Mouse (Mus musculus): ENCODE measurements around the gene Fam110a.

The Fam110a gene

DNA sequence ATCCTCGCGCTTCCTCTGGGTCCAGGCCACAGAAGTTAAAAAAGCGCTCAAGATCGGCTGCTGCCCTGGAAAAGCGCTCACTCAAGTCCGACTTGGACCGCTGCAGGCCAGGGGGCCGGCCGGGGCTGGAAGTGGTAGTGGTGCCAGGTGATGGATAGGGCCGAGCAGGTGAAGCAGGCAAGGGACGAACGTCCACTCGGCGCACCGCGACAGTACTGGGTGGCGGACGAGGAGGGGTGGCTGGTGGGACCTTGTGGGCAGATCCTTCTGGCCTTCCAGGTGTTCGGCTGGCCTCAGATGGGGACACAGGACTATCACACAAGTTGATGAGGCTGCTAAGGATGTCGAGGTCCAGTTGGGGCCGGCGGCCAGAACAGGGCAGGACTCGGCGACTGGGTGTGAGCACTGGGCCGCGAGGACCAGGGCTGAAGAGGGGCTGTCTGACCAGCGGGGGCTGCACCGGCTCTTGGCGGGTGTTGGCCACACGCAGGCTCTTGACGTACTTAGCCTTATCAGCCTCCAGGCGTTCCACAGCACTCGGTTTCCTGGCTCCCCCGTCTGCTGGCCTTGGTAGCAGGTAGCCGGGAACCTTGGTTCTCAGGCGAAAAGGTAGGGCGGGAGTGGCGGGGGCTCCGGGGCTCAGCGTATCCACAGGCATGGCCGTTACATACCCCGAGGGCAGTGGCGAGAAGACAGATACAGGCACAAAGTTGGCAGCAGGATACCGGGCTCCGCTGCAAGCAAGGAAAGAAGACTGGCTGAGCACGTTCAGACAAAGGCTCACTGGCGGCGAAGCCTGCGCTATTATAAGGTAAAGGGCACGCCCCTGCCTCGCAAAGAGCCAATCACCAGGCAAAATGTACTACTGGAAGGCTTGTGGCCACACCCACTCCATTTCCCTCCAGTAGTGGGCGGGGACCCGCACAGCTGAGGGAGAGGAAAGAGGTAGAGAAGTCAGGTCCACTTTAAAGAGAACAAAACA is 9.5 kb downstream of the Fam110a start:
- DNase-seq (ENCODE audit: low read depth): no peak

DNA sequence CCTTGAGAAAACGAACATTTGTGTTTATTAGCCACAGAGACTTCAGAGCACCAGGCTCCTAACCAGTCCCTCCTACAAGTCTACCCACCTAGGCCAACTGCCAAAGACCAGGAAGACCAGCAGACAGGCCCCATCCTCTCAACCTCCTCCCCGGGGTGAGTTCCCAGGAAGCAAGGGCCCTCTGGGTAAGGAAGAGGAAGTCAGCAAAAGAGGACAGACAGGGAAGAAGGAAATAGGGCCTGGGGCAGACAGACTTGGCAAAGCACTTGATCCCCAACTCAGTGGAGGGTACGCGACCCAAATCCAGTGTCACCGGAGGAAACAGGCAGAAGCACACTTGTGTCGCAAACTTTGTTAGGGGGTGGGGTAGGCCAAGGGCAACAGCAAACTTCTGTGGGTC is 10.6 kb downstream of the Fam110a start:
- DNase-seq (ENCODE audit: low read depth): no peak

DNA sequence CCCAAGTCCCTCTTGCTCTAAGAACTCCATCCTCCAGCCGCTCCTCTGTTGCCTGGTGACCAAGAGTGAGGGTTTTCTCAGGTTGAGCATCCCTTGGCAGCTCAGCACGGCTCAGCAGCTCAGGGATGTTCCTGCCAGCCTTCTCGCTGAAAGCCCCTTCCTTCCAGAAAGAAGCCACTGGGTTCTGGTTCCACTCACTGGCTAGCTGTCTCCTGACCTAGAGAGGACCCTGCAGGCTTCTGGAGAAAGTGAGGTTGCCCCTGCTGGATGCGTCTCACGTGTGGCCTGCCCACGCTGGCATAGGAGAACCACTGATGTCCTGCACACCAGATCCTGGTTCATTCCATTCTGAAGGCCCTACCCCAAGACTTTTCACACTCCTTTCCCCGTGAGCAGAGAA is 11.0 kb downstream of the Fam110a start:
- no peak for DNase-seq (ENCODE audit: low read depth)

DNA sequence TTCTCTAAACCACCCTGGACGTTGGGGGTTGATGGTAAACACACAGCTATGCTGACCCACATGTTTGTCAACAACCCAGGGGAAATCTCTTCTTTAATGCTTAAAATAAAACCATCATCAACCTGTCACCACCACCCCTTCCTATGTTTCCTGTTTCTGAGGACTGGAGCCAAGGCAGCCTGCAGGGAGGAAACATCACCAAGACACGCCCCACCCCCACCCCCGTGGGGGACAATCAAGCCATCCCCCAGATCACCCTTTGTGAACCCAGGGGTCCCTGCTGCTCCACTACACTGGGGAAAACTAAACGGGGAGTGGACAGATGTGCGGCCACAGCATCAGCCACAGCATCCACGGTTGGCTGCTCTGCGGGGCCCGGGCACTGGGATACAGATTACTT is 11.6 kb downstream of the Fam110a start:
- no peak for DNase-seq (ENCODE audit: low read depth)

DNA sequence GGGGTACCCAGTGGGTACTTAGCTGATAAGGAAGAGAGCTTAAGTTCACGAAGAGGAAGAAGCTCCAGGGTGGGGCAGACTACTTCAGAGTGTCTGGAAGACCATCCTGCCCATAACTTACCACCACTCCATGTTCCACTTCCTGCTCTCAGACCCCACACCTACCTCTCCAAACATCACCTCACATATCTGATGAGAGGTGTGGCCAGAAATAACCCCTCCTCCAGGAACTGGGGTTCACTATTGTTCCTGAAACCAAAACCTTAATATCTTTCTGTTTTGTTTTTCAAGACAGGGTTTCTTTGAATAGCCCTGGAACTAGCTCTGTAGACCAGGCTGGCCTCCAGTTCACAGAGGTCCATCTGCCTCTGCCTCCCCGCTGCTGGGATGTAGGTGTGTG is 12.2 kb downstream of the Fam110a start:
- no peak for DNase-seq (ENCODE audit: low read depth)

DNA sequence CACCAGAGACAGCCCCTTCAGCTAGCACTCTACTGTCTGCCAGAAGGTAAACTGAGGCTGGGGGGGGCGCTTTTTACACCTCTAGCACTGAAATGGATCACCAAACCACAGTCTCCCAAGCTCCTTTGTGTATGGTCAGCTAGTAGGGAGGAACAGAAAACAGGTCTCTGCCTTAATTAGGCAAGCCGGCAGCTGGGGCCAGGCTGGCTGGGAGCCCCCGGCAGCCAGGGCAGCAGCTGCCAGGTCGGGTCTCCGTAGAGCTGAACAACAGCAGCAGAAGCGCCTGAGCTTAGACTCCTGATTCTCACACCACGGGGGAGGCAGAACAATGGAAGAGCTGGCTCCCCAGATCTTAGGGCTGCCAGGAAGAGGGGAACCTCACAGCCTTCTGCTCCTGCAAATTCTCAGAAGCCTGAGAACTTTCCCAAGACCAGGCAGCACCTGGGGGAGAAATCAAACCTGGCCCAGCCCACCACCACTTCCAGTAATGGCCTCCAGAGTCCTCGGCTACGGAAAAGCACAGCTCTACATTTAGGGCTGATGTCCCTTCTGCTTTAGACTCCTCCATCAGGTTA is 12.8 kb downstream of the Fam110a start:
- DNase-seq (ENCODE audit: low read depth): no peak

DNA sequence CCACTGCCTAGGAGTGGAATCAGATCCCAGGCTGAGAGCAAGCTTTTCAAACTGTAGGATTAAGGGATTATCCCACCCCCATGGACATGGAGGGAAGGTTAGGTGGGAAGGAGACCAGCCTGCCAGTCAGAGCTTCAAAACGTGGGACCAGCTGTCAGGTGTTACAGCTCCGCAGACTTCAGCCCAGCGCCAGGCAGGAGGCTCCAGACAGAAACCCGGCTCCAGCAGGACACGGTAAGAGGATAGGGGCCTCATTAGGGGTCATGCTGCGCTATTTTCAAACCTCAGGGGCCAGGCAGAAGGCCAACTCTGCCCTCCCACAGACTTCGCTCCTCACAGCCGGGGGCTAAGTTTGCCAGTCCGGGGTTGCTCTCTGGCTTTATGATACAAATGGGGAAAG is 16.0 kb downstream of the Fam110a start:
- DNase-seq (ENCODE audit: low read depth): no peak

DNA sequence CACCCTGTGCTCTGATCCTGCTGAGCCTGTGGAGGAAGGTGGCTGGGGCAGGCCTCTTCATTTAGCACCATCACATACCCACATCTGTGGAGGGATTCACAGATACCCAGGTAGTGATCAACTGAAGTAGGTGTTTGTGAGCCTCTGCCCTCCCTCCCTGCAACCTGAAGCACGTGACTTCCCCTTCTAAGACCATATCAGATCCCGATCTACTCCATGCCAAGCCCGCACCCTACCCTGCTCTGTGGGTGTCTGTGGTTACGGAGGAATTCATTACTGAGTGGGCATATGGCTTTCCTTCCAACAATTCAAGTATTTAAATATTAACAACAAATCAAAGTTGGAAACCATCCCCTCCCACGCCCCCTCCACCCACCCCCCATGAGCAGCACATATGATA is 16.7 kb downstream of the Fam110a start:
- DNase-seq (ENCODE audit: low read depth): no peak

DNA sequence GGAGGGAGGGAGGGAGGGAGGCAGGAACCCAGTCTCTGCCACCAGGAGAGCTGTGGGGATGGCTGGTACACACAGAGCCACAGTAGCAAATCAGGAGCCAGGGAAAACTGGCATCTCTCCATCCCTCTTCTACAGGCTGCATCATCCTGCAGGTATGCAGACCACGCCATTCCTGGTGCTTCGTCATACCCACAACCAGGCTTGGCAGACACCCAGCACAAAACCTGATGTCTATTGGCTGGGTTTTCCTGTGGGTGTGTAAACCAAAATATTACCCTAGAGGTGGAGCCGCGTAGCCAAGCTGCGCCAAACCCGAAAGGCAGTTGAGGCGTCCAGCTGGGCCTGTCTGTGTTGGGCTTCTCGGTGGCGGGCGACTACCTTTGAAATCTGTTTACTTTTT is 17.5 kb downstream of the Fam110a start:
- no peak for DNase-seq (ENCODE audit: low read depth)

DNA sequence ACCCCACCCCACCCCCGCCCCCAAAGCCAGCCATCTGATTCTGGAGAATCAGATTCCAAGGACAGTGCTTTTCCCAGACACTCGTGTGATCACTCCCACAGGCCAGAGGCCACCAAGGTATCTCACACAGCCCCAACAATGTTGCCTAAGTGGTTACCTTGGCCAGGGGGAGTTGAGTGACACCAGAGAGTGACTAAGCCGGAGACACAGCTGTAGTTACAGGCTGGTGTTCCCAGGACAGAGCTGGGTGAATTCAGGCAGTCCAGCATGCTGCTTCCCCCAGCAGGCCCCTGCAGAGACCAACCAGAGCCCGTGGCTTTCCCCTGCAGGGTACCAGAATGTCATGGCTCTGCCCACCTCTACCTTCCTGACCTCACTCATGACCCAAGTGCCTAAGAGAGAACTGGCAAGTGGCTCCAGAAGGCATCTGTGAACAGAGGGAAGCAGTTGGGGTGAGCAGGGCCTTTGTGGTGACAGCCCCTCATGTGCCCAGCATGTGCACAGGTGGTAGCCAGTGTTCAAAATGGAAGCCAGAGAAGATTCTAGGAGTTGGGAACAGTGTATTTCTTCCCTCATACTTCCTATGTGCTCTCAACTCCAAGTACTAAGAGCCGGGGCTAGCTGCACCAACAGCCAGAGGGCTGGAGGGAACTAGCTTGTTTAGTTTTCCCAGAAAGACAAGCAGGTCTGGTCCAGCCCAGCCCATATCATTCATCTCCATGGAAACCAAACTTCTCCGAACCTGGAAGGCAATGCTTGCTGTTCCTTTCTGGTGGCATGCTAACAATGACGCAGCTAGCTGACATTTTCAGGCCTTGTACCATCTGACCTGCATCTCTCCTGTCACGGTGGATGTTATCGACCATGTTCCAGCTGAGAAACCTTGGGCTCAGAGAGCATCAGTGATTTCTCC is 18.5 kb downstream of the Fam110a start:
- no peak for DNase-seq (ENCODE audit: low read depth)

DNA sequence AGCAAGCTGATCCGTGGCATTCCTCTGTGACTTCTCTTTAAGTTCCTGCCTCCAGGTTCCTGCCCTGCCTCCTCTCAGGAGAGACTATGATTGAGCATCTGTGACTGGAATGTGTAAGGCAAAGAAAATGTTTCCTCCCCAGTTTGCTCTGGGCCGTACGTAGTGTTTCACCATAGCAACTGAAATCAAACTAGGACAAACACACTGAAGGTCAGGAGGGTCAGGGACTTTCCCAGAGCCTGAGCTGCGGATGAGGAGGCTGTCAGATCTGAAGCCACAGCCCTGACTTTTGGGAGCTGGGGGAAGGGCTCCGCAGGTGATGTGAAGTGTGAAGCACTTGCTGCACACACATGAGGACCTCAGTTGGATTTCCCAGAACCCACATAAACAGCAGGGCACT is 20.7 kb downstream of the Fam110a start:
- no peak for DNase-seq (ENCODE audit: low read depth)

DNA sequence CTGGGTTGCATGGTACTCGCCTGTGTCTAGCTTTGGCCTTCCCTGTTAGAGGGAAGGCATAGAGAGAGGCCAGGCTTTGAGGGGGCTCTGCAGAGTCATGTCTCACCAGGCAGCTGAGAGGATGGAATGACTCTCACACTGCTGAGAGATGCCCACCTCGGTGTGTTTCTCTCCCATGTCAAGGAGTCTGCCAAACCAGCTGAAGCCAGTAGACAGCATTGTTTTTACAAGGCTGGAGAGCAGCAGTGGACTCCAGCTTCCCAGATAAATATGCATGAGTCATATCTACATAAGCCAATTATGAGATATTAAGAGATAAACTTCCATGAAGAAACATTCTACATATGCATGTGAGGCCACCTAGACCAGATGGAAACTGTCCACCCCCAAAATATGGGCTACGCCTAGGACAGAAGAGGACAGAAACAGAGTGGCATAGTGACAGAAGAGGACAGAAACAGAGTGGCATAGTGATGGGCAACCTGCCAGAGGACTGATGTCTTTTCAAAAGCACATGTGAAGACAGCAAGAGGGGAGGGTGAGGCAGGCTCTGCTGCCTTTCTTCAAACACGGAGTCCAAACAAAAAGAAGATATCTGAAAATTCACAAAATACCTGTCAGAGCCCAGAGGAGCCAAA is 23.4 kb downstream of the Fam110a start:
- no peak for DNase-seq (ENCODE audit: low read depth)

DNA sequence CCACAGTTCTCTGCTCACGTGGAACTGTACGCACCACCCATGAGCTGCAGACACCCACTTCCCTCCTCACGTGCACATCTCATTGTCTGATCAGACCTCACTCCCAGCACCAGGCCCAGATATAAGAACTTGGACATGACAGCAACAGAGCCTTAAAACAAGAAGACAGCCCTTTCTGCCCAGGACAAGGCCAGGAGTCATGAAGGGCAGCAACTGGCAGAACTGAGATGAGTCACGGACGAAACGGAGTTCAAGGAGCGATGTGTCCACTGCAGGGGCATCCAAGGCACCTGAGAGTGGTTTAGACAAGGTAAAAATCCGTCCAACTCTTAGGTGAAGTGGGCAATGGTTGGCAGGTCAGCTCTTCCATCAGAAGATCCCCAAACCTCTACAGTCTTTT is 26.4 kb downstream of the Fam110a start:
- no peak for DNase-seq (ENCODE audit: low read depth)

DNA sequence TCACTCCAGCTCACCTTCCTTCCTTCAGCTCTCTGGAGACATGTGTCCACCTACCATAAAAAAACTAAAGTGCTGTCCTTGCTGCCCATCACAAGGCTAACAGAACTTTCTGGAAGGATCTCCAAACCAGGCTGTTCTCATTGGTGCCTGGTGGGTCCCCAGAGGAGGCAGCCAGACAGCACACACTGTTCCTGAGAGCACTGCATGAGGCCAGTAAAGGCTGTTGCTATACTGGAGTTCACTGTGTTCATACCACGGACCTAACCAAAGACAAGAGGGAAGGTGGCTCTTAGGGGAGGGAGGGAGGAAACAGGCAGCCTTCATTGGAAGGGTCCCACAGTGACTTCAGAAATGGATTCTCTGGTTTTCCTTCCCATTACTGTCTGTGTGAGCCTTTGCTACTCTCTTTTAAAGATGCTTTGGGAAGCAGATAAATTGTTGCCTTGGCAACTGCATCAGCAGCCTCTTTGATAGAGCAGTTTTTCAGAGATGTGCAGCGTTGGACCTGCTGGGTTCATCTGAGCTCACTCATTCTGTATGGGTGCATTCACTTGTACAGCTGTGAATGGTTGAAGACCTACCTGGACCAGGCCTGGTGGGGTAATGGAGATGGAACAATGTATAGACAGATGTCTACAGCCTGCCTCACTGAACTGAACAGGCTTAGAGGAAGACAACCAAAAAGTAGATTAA is 30.8 kb downstream of the Fam110a start:
- no peak for DNase-seq (ENCODE audit: low read depth)

DNA sequence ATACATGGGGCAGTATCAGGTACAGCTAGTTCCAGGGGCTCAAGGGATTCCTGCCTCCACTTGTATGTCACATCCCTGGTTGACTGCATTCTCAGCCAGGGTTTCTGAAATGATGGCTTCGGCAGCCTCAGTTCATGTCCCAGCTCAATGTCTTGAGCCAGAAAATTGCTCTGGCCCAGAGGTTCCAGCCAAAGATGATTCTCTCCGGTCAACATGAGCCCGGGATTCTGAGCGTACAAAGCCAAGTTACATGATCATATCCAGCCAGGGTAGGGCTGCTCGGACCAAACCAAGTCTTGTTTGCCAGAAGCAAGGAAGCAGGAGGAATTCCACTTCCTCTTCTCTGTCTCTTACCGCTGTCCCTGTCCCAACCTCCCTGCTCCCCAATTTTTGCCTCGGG is 31.7 kb downstream of the Fam110a start:
- DNase-seq (ENCODE audit: low read depth): no peak

DNA sequence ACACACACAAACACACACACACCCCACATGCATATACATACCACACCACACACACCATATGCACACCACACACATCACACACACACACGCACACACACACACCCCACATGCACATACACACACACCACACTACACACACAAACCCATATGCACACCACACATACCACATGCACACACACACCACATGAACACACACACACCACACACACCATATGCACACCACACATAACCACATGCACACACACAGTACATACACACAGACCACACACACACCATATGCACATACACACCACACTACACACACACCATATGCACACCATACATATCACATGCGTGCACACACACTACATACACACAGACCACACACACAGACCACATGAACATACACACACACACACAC is 32.4 kb downstream of the Fam110a start:
- DNase-seq (ENCODE audit: low read depth): no peak

DNA sequence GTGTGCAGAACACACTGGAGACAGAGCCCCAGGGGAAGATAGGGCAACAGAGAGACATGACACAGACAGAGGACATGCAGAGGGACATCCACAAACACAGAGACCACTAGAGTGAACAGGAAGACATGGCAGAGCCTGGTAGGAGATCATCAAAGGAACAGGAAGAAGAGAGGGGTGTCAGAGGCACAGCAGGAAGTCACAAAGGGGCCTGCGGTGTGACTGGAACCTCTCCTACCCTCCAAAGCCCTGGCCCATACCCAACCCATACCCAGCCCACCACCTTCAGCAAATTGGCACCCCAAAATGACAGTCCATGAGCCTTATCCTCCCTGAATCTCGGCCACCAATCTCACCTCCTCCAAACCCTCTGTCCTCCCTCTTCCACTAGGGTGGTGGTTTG is 35.9 kb downstream of the Fam110a start:
- DNase-seq (ENCODE audit: low read depth): no peak

DNA sequence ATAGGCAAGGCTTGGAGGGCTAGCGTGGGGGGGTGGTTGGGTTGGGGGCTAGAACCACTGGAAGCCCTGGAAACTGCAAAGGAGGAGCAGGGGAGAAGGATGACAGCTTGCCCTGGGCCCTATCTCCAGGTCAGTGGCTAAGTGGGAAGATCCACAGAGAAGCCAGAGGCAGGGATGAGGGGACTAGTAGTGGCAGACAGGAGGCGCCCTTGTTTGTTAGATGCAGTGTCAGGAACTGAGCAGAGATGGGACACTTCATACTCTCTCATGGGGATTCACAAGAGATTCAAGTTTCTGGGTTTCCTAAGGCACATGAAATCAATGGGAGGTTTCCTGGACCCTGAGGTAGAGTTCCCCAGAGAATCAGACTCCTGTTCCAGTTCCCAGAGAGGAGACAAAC is 38.8 kb downstream of the Fam110a start:
- peak; percentile 45 for DNase-seq (ENCODE audit: low read depth)

DNA sequence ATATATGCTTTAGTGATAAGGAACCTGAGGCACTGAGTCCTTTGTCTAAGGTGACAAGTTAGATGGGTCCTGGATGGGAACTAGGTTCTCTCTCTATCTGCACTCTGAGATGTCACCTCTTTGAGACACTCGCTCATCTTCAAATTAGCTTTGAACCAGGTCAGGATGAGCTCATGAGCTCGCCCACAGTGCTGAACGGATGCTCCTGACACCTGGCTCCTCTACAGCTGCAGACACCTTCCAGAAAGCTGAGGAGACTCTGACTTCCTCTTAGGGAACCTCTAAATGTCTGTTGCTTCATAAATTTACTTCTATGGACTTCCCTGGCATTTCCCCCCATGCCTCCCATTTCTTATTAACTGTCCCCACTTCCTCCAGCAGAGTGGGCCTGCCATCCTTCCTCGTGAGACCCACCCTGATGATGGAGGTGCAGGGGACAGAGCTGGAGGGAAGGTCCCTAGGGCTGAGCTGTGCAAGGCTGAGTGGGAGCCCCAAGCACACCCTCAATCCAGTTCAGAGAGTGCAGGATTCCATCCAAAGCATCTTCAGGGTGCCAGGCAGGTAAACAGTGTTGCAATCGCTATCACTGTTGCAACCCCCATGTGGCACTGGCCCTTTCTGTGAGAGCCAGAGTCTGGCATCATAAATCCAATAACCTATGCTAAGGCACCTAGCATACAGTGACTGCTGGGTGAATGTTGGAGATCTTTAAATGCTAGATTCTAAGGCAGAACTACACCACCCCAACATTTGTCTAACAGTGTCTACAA is 40.2 kb downstream of the Fam110a start:
- DNase-seq (ENCODE audit: low read depth): no peak

DNA sequence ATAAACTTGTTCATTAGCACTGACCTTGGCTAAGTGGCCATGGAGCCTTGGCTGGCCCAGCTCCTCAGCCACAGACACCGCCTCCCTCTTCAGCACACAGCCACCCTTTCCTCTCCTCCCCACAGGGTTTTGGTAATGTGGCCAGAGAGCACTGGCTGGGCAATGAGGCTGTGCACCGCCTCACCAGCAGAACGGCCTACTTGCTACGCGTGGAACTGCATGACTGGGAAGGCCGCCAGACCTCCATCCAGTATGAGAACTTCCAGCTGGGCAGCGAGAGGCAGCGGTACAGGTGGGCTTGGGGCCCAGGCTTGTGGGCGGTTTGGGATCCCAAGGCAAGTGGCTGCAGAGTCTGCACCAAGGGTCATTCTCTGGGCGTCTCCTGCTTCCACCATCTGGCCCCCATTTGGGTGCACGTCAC is 41.2 kb downstream of the Fam110a start:
- no peak for DNase-seq (ENCODE audit: low read depth)

DNA sequence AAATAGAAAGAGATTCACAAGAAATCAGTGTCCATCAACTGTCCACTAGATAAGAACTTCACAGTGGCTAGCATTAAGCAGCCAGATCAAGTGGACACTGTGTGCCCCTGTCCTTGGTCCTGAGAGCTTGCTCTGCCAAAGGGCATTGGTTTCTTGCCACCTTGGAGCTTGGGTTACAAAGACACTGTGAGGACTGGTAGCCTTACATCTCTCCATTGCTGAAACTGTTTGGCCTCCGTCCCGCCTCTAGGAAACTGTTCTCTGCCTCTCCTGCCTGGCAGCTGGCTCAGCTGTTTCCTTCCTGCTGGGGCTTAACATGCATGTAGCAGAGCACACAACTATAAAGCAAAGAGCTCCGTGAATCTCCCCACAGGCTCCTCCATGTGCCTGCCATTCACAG is 42.1 kb downstream of the Fam110a start:
- peak; percentile 32 for DNase-seq (ENCODE audit: low read depth)
